Mouse (Mus musculus) layer of hippocampus, adult 9-10 months (tissue): ENCODE results near the gene Ift27.

ENCODE experiments used
- DNase-seq: peaks from one replicate; pipeline ENCODE4 v3.0.0; 2022; ENCODE audit warnings: low spot score

Ift27 gene

DNA sequence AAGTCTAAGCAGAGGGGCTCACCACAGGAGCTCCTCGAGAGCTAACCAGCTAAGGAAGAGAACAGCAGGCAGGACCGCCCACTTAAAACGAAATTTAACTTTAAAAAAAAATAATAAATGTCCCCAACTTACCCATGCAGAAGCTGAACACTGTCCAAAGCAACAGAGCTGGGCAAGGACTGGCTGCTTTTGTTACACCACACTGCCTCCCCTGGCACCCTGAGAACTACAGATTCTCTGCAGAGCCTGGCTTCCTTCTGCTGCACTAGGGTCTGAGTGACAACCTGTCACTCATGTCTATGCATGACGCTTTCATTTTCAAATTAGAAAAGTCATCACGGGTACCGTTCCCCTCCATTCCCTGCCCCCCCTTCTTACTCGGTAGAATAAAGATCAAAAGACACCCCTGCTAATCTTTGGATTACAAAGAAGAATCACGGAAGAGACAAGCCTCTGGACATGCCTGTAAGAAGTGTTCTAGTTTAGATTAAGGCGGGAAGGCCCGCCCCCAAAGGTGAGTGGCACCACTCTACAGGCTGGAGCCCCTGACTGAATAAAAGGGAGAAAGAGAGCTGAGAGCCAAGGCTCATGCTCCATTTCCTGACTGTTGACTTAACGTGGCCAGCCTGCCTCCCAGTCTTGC, 1.5 kb downstream of the Ift27 start:
- no peak for DNase-seq

DNA sequence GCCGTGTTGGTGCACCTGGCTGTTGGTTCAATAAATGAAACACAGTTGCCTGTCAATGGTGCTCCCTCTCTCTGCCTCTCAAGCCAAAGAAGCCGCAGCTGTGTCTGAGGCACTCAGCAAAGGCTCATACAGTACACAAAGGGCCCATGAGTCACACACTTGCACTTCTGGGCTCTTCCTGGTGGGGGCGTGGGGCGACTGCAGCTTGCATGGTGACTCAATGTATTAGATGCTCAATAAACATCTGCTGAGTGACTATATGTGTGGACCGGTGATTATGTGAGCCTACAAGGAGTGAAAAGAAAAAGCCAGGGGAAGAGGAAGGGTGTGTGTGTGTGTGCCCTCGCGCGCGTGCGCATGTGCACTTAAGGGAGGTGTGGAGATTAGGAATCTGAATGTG, 2.3 kb downstream of the Ift27 start:
- no peak for DNase-seq

DNA sequence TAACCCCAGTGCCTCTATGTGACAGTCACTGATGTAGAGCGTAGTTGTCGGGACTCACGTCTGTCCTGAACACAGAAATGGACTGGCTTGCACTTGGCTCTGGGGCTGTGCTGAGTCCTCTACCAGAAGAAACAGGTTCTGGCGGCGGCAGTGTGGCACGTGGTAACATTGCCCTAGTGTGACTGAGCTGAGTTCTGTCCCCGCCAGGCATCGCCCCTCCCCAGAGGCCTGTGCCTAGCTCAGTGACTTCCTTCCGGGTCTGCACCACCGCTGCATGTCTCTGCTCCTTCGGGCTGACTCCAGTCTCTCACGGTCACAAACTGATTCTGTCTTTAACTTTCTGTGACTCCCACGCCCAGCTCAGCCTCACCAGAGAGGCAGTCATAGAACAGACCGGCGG, 3.2 kb downstream of the Ift27 start:
- no peak for DNase-seq

DNA sequence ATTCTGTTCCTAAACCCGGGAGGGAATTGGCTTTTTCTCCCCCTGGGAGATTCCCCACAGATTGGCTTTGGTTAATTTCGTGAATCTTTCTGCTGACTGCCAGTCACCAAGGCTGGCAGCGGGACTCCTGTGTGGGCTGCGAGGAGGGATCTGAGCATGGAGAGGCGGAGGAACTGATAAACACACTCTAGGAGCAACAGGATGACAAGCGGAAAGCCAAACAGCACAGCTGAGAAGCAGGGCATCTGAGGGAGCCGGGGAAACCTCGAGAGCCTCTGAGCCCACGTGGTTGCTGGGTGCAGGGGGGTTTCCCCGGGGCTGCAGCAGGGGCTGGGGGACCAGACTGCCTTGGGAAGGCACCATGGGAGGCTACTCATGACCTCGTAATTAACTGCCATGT, 4.3 kb downstream of the Ift27 start:
- no peak for DNase-seq

DNA sequence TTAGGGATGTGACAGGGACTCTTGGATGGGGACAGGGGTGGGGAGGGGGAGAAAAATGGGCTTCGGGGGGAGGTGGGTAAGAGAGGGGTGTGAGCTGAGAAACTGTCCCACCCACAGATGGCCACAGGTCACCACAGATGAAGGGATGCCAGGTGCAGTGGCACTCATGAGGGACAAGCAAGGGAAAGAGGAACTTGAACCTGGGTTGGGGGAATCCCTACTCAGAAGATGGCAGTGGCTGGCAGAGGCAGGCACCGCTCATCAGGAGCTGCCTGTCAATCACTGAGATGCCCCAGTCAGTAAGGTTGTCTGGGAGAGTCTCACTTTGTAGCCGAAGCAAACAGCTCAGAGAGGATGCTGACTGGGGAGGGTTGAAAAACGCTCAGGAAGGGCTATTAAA, 8.6 kb downstream of the Ift27 start:
- DNase-seq: no peak

DNA sequence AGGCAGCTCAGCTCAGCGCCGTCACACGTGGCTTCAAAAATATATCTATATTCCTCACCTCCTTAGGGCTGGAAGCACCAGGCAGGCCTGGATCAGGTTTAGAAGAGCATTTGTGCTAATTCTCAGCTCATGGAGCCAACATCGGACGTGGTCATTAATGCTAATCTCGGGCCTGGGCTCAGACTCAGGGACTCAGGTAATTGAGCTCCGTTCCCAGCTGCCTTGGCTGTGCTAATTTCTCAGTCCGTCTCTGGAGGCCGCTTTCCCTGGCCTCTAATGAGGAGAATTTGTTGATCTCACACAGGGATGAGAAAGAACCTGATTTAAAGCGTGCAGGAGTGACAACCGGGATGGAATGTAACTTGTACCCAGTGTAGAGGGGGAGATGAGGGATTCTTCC, 9.4 kb downstream of the Ift27 start:
- DNase-seq: no peak

DNA sequence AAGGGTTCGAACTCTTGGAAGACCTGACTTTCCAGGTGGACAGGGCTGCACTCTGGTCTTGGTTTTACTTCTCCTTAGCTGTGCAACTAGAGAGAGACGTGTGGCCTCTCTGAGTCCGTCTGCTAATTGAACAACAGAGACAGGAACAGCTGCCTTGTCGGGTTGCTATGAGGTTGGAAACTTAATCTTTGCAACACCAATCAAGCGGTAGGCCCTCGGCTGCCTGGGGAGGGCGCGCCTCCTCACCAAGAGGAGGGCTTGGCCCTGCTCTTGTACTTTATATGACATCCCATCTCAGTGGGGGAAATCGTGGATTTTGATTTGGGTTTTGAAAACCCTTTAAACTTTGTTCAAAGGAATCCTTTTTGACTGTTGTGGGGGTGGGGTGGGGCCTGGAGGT, 12.0 kb downstream of the Ift27 start:
- no peak for DNase-seq

DNA sequence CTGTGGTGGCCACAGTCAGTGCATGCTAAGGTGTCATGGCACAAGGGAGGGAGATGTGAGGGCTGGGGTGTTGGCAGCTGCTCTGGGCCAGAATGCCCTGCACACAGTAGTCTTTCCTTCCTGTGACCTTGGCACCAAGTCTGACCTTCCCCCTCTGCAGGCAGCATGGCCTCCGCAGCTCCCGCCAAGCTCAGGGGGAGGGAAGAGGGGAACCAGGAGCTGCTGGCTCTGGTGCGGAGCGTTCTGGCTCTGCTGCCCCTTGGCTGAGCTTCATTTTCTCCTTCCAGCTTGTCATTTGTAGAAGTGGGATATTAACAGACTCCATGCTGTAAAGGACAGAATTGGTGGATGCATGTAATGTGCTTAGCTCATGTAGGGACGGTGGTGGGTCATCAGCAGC, 15.6 kb downstream of the Ift27 start:
- no peak for DNase-seq

DNA sequence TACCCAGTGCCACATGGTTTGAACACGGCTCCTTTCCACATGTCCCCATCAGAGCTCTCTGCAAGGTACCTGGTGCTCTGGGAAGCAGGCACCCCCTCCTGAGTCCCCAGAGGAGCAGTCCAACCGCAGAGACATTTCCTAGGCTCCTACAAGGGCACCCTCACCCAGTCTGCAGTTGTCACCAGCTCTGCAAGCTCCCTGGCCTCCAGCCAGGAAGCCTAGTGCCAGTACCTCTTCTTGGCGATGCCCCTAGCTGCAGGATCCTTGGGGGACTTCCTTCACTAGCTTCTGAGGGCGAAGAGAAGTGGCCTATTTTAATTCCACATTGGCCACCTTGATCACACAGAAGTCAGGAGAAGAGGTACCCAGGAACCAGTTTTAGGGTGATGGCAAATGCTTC, 16.1 kb downstream of the Ift27 start:
- DNase-seq: no peak

DNA sequence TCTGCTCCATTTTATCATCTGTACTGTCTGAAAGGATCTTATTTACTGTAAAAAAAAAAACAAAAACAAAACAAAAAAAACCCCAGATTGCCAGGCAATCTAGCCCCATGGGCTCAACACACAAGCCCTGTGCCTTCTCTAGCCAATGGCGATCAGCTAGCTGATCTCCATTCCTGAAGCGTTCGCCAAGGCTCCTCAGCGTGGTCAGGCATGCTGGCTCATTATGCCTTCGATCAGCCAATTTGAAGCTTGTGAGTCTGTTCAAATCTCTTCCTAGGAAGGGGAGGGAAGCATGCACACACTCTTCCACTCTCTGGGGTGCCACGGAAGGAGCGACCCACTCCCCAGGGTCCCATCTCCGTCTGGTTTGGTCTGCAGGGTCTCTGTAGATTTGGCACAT, 16.6 kb downstream of the Ift27 start:
- DNase-seq: no peak

DNA sequence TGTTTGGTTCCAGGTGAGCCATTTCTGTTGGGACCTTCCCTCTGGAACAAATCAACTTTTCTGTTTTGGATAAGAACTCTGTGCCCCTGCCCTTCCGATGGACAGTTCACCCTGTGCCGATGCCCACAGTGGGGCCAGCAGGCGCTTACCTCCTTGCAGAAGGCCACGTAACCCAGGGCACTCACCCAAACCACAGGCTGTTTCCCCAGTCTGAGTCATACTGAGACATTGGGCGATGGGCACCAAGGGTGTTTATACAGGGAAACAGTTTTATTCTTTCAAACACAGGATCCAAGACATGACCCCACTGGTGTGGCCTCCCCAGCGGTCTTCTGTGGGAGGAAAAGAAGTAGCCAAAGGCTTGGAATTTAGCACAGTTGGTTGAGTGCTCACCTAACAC, 18.5 kb downstream of the Ift27 start:
- DNase-seq: no peak

DNA sequence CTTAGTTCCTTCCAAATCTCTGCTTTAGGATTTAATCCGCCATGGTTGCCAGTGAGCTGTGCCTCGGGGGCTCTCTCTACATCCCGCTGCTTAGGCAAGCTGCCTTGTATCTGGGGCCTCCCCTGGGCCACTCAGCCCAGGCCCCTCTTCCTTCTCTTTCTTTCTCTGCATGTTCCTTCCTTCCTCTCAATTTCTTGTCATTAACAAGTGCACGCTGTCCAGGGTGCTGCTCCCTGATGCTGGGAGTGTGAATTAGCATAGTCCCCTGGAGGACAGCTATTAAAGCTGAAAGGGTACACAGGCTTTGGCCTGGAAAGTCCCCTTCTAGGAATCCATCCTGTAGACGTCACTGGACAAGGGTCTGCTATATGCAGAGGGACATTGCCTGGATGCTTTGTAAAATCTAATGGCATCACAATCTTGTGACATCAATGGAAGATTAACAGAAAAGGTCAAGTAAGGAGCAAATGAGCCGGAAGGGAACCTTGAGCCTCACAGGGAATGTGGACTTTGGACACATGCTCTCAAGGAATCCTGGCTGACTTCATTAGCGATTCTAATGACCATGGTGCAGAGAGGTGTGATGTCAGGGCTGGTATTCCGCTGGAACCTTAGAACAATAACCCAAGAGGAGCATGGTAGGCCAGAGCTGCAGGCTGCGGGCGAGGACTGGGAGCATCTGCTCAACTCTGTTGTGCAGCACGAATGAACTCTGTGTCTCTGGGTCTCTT, 20.7 kb downstream of the Ift27 start:
- no peak for DNase-seq

DNA sequence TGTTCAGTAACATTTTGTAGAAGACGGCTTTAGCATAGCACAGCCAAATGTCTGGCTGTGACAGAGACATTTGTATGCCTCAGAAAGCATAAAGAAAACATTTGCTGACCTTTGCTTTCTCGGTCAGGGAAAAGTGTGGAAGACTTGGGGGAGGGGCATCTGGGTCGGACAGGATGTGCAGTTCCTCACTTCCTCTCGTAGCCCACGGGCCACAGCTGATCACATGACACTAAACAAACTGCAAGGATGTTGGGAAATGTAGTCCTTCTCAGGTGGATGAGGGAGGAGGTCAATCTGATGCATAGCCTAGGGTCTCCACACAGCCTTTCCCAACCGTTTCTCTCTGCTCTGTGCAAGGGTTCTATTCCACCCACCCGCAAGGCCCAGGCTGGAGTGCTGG, 25.3 kb downstream of the Ift27 start:
- no peak for DNase-seq

DNA sequence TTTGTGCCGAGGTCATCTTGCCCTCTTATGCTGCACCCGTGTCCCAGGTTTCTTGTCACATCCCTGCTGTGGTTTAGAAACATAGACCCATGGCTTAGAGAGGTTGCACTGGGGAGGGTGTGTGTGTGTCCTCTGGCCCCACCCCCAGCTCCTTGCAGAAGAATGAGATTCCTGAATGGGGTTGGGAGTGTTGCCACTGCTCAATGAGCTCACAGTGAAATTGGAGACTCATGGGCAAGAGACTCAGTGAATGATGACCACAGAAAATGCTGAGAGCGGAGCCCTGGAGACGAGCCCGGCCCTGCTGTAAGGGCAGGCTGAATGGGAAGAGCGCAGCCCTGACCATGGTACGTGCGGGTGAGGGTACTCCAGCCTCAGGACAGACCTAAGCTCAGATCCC, 33.7 kb downstream of the Ift27 start:
- no peak for DNase-seq

DNA sequence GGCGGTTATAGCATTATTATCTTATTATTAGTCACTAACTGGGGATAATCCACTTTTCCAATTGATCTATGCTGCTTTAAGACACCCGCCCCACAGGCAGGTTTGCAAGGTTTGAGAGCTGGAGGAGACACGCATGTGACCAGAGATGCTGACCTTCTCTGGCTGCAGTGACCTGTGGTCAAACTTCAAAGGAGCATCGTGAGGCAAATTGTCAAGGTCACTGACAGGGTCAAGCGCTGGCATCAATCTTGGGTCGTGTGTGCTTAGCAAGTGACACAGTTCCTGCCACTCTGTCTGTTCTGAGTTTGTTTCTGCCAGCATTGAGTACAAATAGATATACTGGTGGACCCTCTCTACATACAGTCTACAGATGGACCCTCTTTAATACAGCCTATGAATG, 39.3 kb downstream of the Ift27 start:
- no peak for DNase-seq

DNA sequence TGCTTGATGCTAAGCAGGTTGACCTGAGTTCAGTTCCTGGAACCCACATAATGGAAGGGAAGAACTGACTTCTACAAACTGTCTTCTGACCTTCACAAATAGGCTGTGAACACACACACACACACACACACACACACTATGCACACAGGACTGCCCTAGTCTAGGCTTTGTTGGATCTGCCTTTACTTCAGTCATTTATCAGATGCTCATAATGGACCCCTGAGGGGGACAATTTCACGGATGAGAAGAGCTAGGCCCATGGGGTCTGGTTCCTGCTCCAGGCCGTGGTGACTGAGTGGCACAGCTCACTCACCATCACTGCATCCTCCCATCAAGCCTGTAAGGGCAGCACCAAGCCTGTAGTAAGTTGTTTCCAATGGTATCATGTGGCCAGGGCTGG, 40.5 kb downstream of the Ift27 start:
- DNase-seq: no peak

DNA sequence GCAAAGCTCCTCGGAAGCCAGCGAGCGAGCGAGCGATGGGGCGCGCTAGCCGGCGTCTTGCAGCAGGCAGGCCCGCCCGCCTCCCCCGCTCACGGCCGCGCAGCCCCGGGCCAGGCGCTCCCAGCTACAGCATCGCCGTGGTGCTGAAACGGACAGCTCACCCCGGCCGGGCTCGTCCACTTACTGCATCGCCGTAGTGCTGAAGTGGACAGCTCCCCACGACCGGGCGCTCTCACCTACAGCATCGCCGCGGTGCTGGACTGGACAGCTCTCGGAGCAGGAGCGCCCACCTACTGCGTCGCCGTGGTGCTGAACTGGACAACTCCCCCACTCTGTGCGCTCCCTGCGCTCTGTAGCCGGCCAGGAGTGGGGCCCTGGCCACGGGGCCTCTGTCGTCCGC, 54.2 kb downstream of the Ift27 start, which contains the start of gene Cacng2:
Cacng2 (minus strand) TSS at position 325 of the 400 bp plus-strand sequence.
- peak; percentile 68 for DNase-seq

DNA sequence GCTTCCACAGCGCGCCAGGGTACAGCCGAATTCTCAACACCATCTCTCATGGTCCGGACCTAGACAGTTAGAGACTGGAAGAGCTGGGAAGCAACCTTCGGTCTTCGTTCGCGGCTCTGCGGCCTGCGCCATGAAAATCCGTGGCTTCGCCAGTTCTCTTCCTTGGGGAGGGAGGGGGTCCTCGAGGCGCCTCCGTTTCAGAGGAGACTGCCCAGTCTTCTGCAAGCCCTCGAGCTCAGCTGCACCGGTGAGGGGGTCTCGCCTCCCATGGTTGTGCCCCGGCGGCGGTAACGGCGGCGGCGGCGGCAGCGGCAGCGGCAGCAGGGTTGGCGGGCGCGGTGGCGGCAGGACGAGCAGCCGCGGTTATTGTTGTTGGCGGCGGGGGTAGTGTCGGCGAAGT, 54.7 kb downstream of the Ift27 start:
- DNase-seq: no peak

DNA sequence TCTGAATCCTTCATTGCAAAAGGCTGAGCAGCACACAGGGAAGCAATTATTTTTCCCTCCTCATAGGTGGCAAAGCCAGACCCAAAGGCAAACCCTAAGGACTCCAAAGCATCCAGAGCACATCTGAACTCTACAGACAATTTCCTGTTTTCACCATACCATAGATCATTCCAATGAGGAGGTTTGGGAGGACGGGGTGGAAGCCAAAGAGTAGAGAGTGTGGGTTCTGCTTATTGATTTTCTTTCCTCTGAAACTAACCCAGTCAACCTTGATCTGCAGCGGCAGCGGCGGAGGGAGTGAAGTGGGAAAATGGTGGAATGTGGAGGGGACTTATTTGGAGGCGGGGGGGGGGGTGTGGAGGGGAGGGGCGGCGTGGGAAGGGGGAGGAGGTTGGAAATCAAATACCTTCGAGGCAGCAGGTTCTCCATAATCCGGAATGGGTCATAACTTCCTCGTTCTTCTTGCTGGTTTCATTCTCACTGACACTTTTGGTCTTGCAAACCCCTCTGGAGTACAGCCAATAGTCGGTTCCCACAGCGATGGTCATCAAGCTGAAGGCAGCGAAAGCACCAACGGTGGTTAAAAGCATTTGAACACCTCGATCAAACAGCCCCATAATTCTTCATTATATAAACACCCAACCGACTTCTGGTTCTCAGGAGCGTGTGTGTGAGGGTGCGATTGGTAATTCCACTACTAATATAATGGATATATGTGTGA, 55.5 kb downstream of the Ift27 start:
- DNase-seq: no peak

DNA sequence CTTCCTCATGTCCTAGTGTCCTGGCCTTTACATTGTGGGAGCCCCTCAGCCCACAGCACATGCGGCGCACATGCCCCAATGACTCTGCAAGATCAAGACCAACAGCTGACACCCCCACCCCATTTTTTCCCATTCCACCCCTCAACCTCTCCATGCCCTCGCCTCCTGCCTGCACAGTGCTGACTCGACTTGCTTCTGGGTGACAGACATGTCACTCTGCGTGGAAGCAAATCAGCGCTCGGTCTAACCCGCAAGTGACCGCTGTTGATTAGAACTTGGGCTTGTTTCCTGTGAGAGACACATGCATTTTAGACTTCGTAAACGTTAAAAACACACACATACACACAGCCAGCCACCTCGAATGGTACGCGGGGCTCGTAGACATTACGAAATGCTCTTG, 56.2 kb downstream of the Ift27 start:
- no peak for DNase-seq

DNA sequence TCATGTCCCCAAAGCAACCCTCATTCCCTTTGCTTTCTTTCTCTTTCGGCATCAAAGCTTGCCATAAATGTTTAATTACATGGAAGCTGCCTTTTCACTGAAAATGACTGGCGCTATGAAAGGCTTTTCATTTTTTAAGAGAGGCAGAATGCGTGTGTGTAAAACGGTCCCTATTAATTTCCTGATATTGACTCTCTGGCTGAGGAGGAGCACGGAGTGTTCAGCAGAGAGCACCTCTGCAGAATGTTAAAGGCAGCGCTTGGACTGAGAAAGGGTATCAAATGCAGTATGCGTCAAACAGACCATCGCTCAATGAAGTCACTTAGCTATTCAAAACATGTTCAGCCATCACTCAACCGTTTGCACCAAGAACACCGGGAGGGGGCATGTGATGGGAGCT, 57.0 kb downstream of the Ift27 start:
- no peak for DNase-seq

DNA sequence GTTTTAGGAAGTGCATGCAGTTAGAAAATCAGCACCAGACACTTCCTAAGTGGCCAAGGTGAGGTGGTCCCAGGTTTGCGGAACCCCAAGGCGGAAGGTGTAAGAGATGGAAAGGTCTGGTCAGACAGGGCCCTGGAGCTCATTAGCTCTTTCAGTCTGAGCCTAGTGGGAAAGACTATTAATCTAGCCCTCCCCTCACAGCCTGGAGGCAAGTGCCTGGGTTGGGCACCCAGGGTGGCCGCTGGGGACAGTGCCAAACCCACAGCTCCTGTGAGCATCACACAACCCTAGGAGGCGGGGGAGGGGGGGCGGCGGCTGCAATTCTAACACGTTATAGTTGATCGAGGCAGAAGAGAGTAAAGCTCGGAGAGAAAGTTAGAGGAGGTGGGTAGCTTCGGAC, 57.7 kb downstream of the Ift27 start:
- DNase-seq: no peak
